26 mouse cellular contexts compared by ENCODE assay signal in the genomic region with DNA sequence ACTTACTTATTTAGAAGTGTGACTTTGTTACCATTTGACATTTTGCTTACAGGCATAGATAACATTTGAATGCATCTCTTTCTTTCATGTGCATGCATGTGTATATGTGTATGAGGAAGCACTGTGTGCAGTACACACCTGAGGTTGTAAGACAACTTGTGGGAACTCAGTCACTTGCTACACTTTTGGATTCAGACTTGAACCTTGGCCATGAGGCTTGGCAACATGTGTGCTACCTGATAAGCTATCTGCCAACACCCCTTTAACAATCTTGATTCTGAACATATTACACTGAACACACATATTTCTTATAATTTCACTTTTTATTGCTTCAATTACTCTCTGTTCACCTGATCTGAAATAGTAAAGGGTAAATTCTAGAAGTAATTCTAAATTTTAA.
DNase-seq lines count a peak whose midpoint lies in the region; ATAC-seq lines count a peak whose summit lies in the region.
"Had no signal": no experiment of that assay in that cellular context is flagged by ENCODE, and none has a peak within 500 bp of the region (broad histone marks: within the 10 kb centered on the region; RNA-seq: fewer than 3 reads in every experiment).

No protein-coding gene starts in this region.

- peak; percentile 45; the same call in 1 of the 2 replicates for ATAC-seq in liver, embryonic 11.5 days (replicated peaks; ENCODE audit: low FRiP score)
- ATAC-seq in megakaryocyte progenitor cell, adult 5-6 weeks (replicated peaks; ENCODE audit: poor library complexity): peak; percentile 39; the same call in 1 of the 2 replicates
- ATAC-seq: forebrain, embryonic 14.5 days; hindbrain, embryonic 16.5 days had no signal

- H3K4me1 ChIP-seq in liver, embryonic 11.5 days (replicated peaks; ENCODE audit: control insufficient read depth, insufficient read depth, low read length): no peaks in the 10 kb centered on the region; the same call in 1 of the 2 replicates
- H3K4me1 ChIP-seq: embryonic facial prominence, embryonic 12.5 days; embryonic facial prominence, embryonic 15.5 days; heart, embryonic 12.5 days; heart, embryonic 15.5 days; hindbrain, embryonic 10.5 days; hindbrain, embryonic 13.5 days had no signal

- H3K9me3 ChIP-seq in liver, embryonic 11.5 days (ENCODE audit: control insufficient read depth, low read length): no peaks in the 10 kb centered on the region
- H3K9me3 ChIP-seq: embryonic facial prominence, embryonic 12.5 days; embryonic facial prominence, embryonic 15.5 days; G1E; heart, embryonic 12.5 days; heart, embryonic 15.5 days; hindbrain, embryonic 10.5 days; hindbrain, embryonic 13.5 days had no signal

- no peak overlapping the region for H3K9ac ChIP-seq in liver, embryonic 11.5 days (ENCODE audit: low read depth, low read length)
- H3K9ac ChIP-seq: embryonic facial prominence, embryonic 12.5 days; embryonic facial prominence, embryonic 15.5 days; heart, embryonic 12.5 days; heart, embryonic 15.5 days; hindbrain, embryonic 13.5 days had no signal

- H3K27me3 ChIP-seq in liver, embryonic 11.5 days (replicated peaks; ENCODE audit: control insufficient read depth, insufficient read depth, low read length): no peaks in the 10 kb centered on the region
- H3K27me3 ChIP-seq: CH12.LX; embryonic facial prominence, embryonic 12.5 days; embryonic facial prominence, embryonic 15.5 days; heart, embryonic 12.5 days; heart, embryonic 15.5 days; hindbrain, embryonic 13.5 days had no signal

- H3K4me2 ChIP-seq in liver, embryonic 11.5 days: no peak overlapping the region
- H3K4me2 ChIP-seq: embryonic facial prominence, embryonic 12.5 days; embryonic facial prominence, embryonic 15.5 days; heart, embryonic 12.5 days; heart, embryonic 15.5 days; hindbrain, embryonic 13.5 days had no signal

- no peak for DNase-seq in liver, embryonic 11.5 days (ENCODE audit: low spot score)
- DNase-seq in liver: no peak
- peak; percentile 10 for DNase-seq in c-Kit-positive CD71-positive TER-119-negative erythroid progenitor cells, embryonic 14.5 days (ENCODE audit: low read depth)
- no peak for DNase-seq in cerebellum, adult 18-20 months
- no peak for DNase-seq in kidney, postnatal 10 days
- DNase-seq: adrenal gland, adult 2 months; adrenal gland, postnatal 14 days; B cell, adult 2 months; cerebellum, adult 2 months; cerebellum, adult 9-11 months; cerebellum, postnatal 25 days; gastrocnemius, postnatal 25 days; heart, adult 18-20 months; heart, postnatal 10 days; heart, postnatal 36 days had no signal

- H3K36me3 ChIP-seq in liver, embryonic 11.5 days (ENCODE audit: control insufficient read depth, insufficient read depth, low read length): peaks cover 5% of the 10 kb centered on the region; the same call in 1 of the 2 replicates

- H3K27ac ChIP-seq in liver, embryonic 11.5 days (ENCODE audit: low read depth, low read length): no peak overlapping the region
- H3K27ac ChIP-seq: embryonic facial prominence, embryonic 12.5 days; embryonic facial prominence, embryonic 15.5 days; heart, embryonic 15.5 days; hindbrain, embryonic 10.5 days; hindbrain, embryonic 13.5 days had no signal

- H3K4me3 ChIP-seq in liver, embryonic 11.5 days (ENCODE audit: low read depth, low read length): no peak overlapping the region
- H3K4me3 ChIP-seq: embryonic facial prominence, embryonic 12.5 days; embryonic facial prominence, embryonic 15.5 days; heart, embryonic 12.5 days; heart, embryonic 15.5 days; hindbrain, embryonic 10.5 days; hindbrain, embryonic 13.5 days had no signal
